ENCODE assay signal across 18 mouse cellular contexts in genomic region chr16:38106542-38106941, GRCm38 (mm10). TPM values are rescaled to one million over a fixed set of nuclear protein-coding genes. Genes with fewer than 3 reads are reported as not detected.
DNase-seq lines count a peak whose midpoint lies in the region; ATAC-seq and TF ChIP-seq lines count a peak whose summit lies in the region.
"Had no signal": no experiment of that assay in that cellular context is flagged by ENCODE, and none has a peak within 500 bp of the region (broad histone marks: within the 10 kb centered on the region; RNA-seq: fewer than 3 reads in every experiment).

No protein-coding gene starts in this region.

- ATAC-seq in heart, embryonic 13.5 days (ENCODE audit: extremely low read depth, insufficient number of reproducible peaks, low FRiP score, low TSS enrichment), result no peak
- no peak for ATAC-seq in heart, postnatal 0 days (ENCODE audit: insufficient read depth, low read depth)
- ATAC-seq: intestine, embryonic 16.5 days had no signal

- H3K27ac ChIP-seq in heart, embryonic 13.5 days (replicated peaks), result peak overlapping the region; percentile 67
- H3K27ac ChIP-seq in heart, postnatal 0 days (ENCODE audit: low read depth), result peak overlapping the region; percentile 74
- H3K27ac ChIP-seq: embryonic facial prominence, embryonic 12.5 days; forebrain, embryonic 15.5 days; hindbrain, embryonic 15.5 days; kidney, embryonic 15.5 days had no signal

- H3K9me3 ChIP-seq in heart, embryonic 13.5 days, result no peaks in the 10 kb centered on the region
- no peaks in the 10 kb centered on the region for H3K9me3 ChIP-seq in heart, postnatal 0 days (replicated peaks; ENCODE audit: control insufficient read depth, low read length)
- H3K9me3 ChIP-seq: embryonic facial prominence, embryonic 12.5 days; forebrain, embryonic 15.5 days; hindbrain, embryonic 15.5 days; kidney, embryonic 15.5 days had no signal

- no peak overlapping the region for H3K9ac ChIP-seq in heart, embryonic 13.5 days
- H3K9ac ChIP-seq in heart, postnatal 0 days (replicated peaks; ENCODE audit: low read depth, low read length), result no peak overlapping the region
- H3K9ac ChIP-seq: embryonic facial prominence, embryonic 12.5 days; forebrain, embryonic 15.5 days; hindbrain, embryonic 15.5 days; kidney, embryonic 15.5 days had no signal

- no peak overlapping the region for H3K4me3 ChIP-seq in heart, embryonic 13.5 days
- H3K4me3 ChIP-seq in heart, postnatal 0 days (ENCODE audit: low read depth, low read length), result no peak overlapping the region
- H3K4me3 ChIP-seq: embryonic facial prominence, embryonic 12.5 days; forebrain, embryonic 15.5 days; hindbrain, embryonic 15.5 days; kidney, embryonic 15.5 days had no signal

- no peak for TF ChIP-seq CTCF in heart, postnatal 0 days (IDR thresholded peaks at IDR 0.05; ENCODE audit: low read depth)

- peak; percentile 59 for DNase-seq in heart, adult 11 months
- DNase-seq in heart, postnatal 14 days, result no peak
- DNase-seq in heart, adult 18-20 months, result no peak
- DNase-seq in heart, postnatal 0 days (ENCODE audit: low spot score), result peak; percentile 51
- no peak for DNase-seq in heart, adult 8-10 months (ENCODE audit: low spot score)
- peak; percentile 67 for DNase-seq in skeletal muscle tissue, adult 2 months (ENCODE audit: low read depth, low spot score)
- DNase-seq in cerebellum, adult 9-11 months, result no peak
- DNase-seq: adrenal gland, adult 2 months; adrenal gland, postnatal 25 days; cerebellum, adult 8-10 months; cerebellum, postnatal 25 days; kidney, adult 2 months had no signal

- no peak for TF ChIP-seq EP300 in heart, postnatal 0 days (IDR thresholded peaks at IDR 0.05; ENCODE audit: low read depth)

- H3K36me3 ChIP-seq in heart, embryonic 13.5 days, result 0 out of 2 replicates have a peak, but pooled peaks cover 6% of the 10 kb centered on the region
- H3K36me3 ChIP-seq in heart, postnatal 0 days (replicated peaks; ENCODE audit: control insufficient read depth, insufficient read depth, low read length), result no peaks in the 10 kb centered on the region
- H3K36me3 ChIP-seq: embryonic facial prominence, embryonic 12.5 days; forebrain, embryonic 15.5 days; hindbrain, embryonic 15.5 days had no signal

- H3K4me1 ChIP-seq in heart, embryonic 13.5 days, result peaks cover 54% of the 10 kb centered on the region
- H3K4me1 ChIP-seq in heart, postnatal 0 days (ENCODE audit: control insufficient read depth, insufficient read depth), result peaks cover 21% of the 10 kb centered on the region
- H3K4me1 ChIP-seq: embryonic facial prominence, embryonic 12.5 days had no signal

- intact Hi-C loops in heart, postnatal 14 days (cut with DNase I), result no loop called here

- no peaks in the 10 kb centered on the region for H3K27me3 ChIP-seq in heart, embryonic 13.5 days (replicated peaks)
- no peaks in the 10 kb centered on the region for H3K27me3 ChIP-seq in heart, postnatal 0 days (ENCODE audit: control insufficient read depth, insufficient read depth, low read length)
- H3K27me3 ChIP-seq: embryonic facial prominence, embryonic 12.5 days; forebrain, embryonic 15.5 days; hindbrain, embryonic 15.5 days; kidney, embryonic 15.5 days had no signal

- 35% methylated on average over 3 of the region's 3 CpGs for WGBS in heart, embryonic 13.5 days
- WGBS in heart, postnatal 0 days, result 29% methylated on average over 3 of the region's 3 CpGs

- H3K4me2 ChIP-seq in heart, embryonic 13.5 days, result peak overlapping the region; percentile 5; the same call in 1 of the 2 replicates
- H3K4me2 ChIP-seq in heart, postnatal 0 days (ENCODE audit: low read depth, low read length), result no peak overlapping the region
- H3K4me2 ChIP-seq: embryonic facial prominence, embryonic 12.5 days; forebrain, embryonic 15.5 days; hindbrain, embryonic 15.5 days; kidney, embryonic 15.5 days had no signal

RNA-seq across cellular contexts. Expression of gene Gsk3b, which starts 17.7 kb away (rescaled TPM):
- 10 to 100 TPM; 54.5 to 55.3 TPM for total RNA-seq in heart, postnatal 14 days (2021)
- polyA plus RNA-seq in heart, embryonic 13.5 days (2015; fragmentation: Nextera tagmentation; extraction: Ambion mirVana), result 36.7 and 39.3 TPM in 2 replicates
- total RNA-seq in heart, adult 18-20 months (2021), result 10 to 100 TPM; 49.9 to 53.8 TPM
- total RNA-seq in heart, postnatal 0 days (2014; rRNA removed; ENCODE audit: low replicate concordance), result 37.4 and 40.8 TPM in 2 replicates
- polyA plus RNA-seq in heart, postnatal 0 days (2015; fragmentation: Nextera tagmentation; extraction: Ambion mirVana), result 31.3 and 31.5 TPM in 2 replicates
- total RNA-seq in heart, adult 8-10 months (2022), result 10 to 100 TPM; 48.8 to 54.3 (median 53.0) TPM

Comparison
In these comparisons a context has a peak if more than half of its experiments do, and no peak if none do; other contexts are left out.
1. DNase-seq: peak in heart, adult 11 months (single experiment), heart, postnatal 0 days (single experiment) and skeletal muscle tissue, adult 2 months (single experiment); none in heart, postnatal 14 days (0 of 2), heart, adult 18-20 months (0 of 2), heart, adult 8-10 months (single experiment) and cerebellum, adult 9-11 months (single experiment).